Mouse (Mus musculus) heart, embryonic 16.5 days (tissue): ENCODE measurements around the gene Tbc1d22a. TPM values are rescaled to one million over a fixed set of nuclear protein-coding genes. Genes with fewer than 3 reads are reported as not detected.

Source experiments
- ATAC-seq: fragments of 200-750 bp; cut with Nextera tagmentation; replicated peaks from 2 replicates; pipeline ENCODE4 v1.8.0; 2017; ENCODE audit warnings: moderate number of reproducible peaks; ENCODE audit not compliant: insufficient read depth, low FRiP score; ENCODE audit errors: extremely low read depth
- H3K27ac ChIP-seq: fragments of 300-500 bp; sonication (generic); 2 replicates; pipeline ENCODE4 v1.5.1; 2014; ENCODE audit warnings: mild to moderate bottlenecking, low read length, control low read depth, moderate library complexity
- H3K27me3 ChIP-seq: fragments of 300-500 bp; sonication (generic); 2 replicates; pipeline ENCODE4 v1.6.1; 2014; ENCODE audit warnings: low read length, mixed read lengths; ENCODE audit not compliant: control insufficient read depth, insufficient read depth
- H3K36me3 ChIP-seq: fragments of 300-500 bp; sonication (generic); 2 replicates; pipeline ENCODE4 v1.6.1; 2014; ENCODE audit not compliant: control insufficient read depth, insufficient read depth
- H3K4me1 ChIP-seq: fragments of 300-500 bp; sonication (generic); 2 replicates; pipeline ENCODE4 v1.6.1; 2014; ENCODE audit warnings: low read length, mixed read lengths; ENCODE audit not compliant: control insufficient read depth, insufficient read depth
- H3K4me2 ChIP-seq: fragments of 300-500 bp; sonication (generic); 2 replicates; pipeline ENCODE4 v1.6.1; 2014; ENCODE audit warnings: low read depth, mild to moderate bottlenecking, control low read depth, low read length
- H3K4me3 ChIP-seq: fragments of 300-500 bp; sonication (generic); 2 replicates; pipeline ENCODE4 v1.5.1; 2014; ENCODE audit warnings: mild to moderate bottlenecking, control low read depth, low read length
- H3K9ac ChIP-seq: fragments of 300-500 bp; sonication (generic); 2 replicates; pipeline ENCODE4 v1.6.1; 2014; ENCODE audit warnings: low read length, control low read depth
- H3K9me3 ChIP-seq: fragments of 300-500 bp; sonication (generic); replicated peaks from 2 replicates; pipeline ENCODE4 v1.6.1; 2016; ENCODE audit warnings: low read length; ENCODE audit not compliant: control insufficient read depth
- WGBS: fragments of 180-500 bp; shearing (Covaris S2); extraction: QIAGEN DNeasy Blood & Tissue Kit; methylation state at CpG from one replicate; pipeline ENCODE4 v1.1.7; 2014; 5-methylcytosine and 5-hydroxymethylcytosine counted together
- polyA plus RNA-seq: library from polyadenylated mRNA; unstranded; fragments of >200 nt; fragmentation: Nextera tagmentation; extraction: Ambion mirVana; gene quantifications from 2 replicates; pipeline ENCODE4 v1.2.1, GENCODE M21; 2015

Tbc1d22a gene
- polyA plus RNA-seq, 1 experiment from 2014 or later, result 11.5 TPM

GRCm38 (mm10) chr15:86428496-86428895 lies 214.2 kb downstream of the Tbc1d22a start:
- Histone ChIP-seq H3K4me1 (peaks cover 19% of the 10 kb centered on the region), H3K9me3 (no peaks in the 10 kb centered on the region), H3K4me3 (no peak overlapping the region), H3K4me2 (no peak overlapping the region), H3K36me3 (no peaks in the 10 kb centered on the region), H3K27ac (no peak overlapping the region), H3K9ac (no peak overlapping the region), H3K27me3 (peaks cover 2% of the 10 kb centered on the region; the same call in 1 of the 2 replicates)
- ATAC-seq, result no peak
- 88% methylated on average over 5 of the region's 5 CpGs for WGBS

- ATAC-seq, result no peak
- H3K27me3 ChIP-seq, result peaks cover 2% of the 10 kb centered on the region; the same call in 1 of the 2 replicates
- H3K9me3 ChIP-seq, result no peaks in the 10 kb centered on the region
- 90% methylated on average over 8 of the region's 8 CpGs for WGBS
- no peak overlapping the region for H3K4me3 ChIP-seq
- no peaks in the 10 kb centered on the region for H3K36me3 ChIP-seq
- H3K9ac ChIP-seq, result no peak overlapping the region
- H3K27ac ChIP-seq, result no peak overlapping the region
- H3K4me1 ChIP-seq, result peaks cover 18% of the 10 kb centered on the region
- H3K4me2 ChIP-seq, result no peak overlapping the region
These were observed 215.6 kb downstream of the Tbc1d22a start for GRCm38 (mm10) chr15:86429766-86430335.

DNA sequence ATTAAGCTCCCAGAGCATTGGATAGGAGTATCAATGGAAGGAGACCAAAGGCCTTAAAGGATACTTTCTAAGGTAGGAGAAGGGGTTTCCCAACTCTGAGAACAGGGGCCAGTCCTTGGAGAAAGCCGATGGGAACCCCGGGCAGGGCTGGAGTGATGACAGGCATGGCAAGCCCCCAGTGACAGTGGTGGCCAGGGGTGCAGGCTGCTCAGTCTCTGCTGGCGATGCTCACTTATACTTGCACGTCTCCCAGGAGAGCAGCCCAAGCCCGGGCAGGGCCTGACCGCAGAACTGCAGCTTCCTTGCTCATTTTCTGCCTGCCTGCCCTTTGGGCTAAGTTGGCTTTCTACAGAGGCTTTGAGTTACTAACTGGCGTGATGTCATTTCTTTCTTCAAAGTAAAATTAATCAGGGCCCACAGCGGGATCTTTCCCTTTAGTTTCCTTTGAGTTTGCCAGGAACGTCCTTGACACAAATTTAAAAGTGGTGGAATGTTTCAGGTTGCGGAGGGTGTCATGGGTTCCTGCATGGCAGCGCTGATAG lies 217.4 kb downstream of the Tbc1d22a start:
- H3K27ac ChIP-seq, result no peak overlapping the region
- ATAC-seq, result no peak
- no peaks in the 10 kb centered on the region for H3K36me3 ChIP-seq
- WGBS, result 81% methylated on average over 11 of the region's 11 CpGs
- H3K27me3 ChIP-seq, result peaks cover 2% of the 10 kb centered on the region; the same call in 1 of the 2 replicates
- H3K9ac ChIP-seq, result no peak overlapping the region
- H3K9me3 ChIP-seq, result no peaks in the 10 kb centered on the region
- no peak overlapping the region for H3K4me3 ChIP-seq
- peaks cover 6% of the 10 kb centered on the region for H3K4me1 ChIP-seq
- H3K4me2 ChIP-seq, result no peak overlapping the region

- Histone ChIP-seq H3K4me2 (no peak overlapping the region), H3K36me3 (no peaks in the 10 kb centered on the region), H3K4me3 (no peak overlapping the region), H3K9me3 (no peaks in the 10 kb centered on the region), H3K4me1 (no peaks in the 10 kb centered on the region), H3K27me3 (peaks cover 2% of the 10 kb centered on the region; the same call in 1 of the 2 replicates), H3K27ac (no peak overlapping the region), H3K9ac (no peak overlapping the region)
- ATAC-seq, result no peak
These were observed 218.5 kb downstream of the Tbc1d22a start for GRCm38 (mm10) chr15:86432791-86433190.

- no peaks in the 10 kb centered on the region for H3K36me3 ChIP-seq
- H3K9ac ChIP-seq, result no peak overlapping the region
- H3K4me3 ChIP-seq, result no peak overlapping the region
- no peak overlapping the region for H3K4me2 ChIP-seq
- no peak overlapping the region for H3K27ac ChIP-seq
- no peaks in the 10 kb centered on the region for H3K9me3 ChIP-seq
- WGBS, result 91% methylated on average over 8 of the region's 8 CpGs
- no peaks in the 10 kb centered on the region for H3K4me1 ChIP-seq
- H3K27me3 ChIP-seq, result peaks cover 2% of the 10 kb centered on the region; the same call in 1 of the 2 replicates
- no peak for ATAC-seq
These were observed 219.1 kb downstream of the Tbc1d22a start for GRCm38 (mm10) chr15:86433378-86433777.

DNA sequence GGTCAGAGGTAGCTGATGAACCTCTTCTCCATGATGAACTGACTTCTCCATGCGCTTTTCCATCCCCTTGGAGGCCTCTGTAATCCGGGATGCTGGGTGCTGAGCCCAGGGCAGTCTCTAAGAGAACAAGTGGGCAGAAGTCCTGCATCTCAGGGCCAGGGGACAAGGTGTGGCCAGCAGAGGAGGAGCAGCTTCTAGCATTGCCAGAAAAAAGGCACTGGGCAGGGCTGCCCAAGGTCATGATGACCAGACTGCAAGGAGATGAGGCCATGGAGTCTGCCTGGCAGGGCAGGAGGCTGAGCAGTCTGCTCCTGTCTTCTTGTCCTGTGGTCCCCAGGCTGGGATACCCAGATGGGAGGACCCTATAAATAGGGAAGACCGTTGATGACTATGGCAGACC lies 220.0 kb downstream of the Tbc1d22a start:
- no peak overlapping the region for H3K4me2 ChIP-seq
- WGBS, result 93% methylated on average over 3 of the region's 3 CpGs
- no peak overlapping the region for H3K9ac ChIP-seq
- 0 out of 2 replicates have a peak, but pooled peaks cover under 1% of the 10 kb centered on the region for H3K27me3 ChIP-seq
- no peaks in the 10 kb centered on the region for H3K4me1 ChIP-seq
- no peak overlapping the region for H3K27ac ChIP-seq
- no peaks in the 10 kb centered on the region for H3K36me3 ChIP-seq
- H3K4me3 ChIP-seq, result no peak overlapping the region
- no peaks in the 10 kb centered on the region for H3K9me3 ChIP-seq
- ATAC-seq, result no peak

- Histone ChIP-seq H3K36me3 (no peaks in the 10 kb centered on the region), H3K4me3 (no peak overlapping the region), H3K27me3 (no peaks in the 10 kb centered on the region), H3K4me1 (no peaks in the 10 kb centered on the region), H3K9me3 (no peaks in the 10 kb centered on the region), H3K9ac (no peak overlapping the region), H3K4me2 (no peak overlapping the region), H3K27ac (no peak overlapping the region)
- 71% methylated on average over 2 of the region's 2 CpGs for WGBS
- ATAC-seq, result no peak
These were observed 223.1 kb downstream of the Tbc1d22a start for GRCm38 (mm10) chr15:86437346-86437745.

DNA sequence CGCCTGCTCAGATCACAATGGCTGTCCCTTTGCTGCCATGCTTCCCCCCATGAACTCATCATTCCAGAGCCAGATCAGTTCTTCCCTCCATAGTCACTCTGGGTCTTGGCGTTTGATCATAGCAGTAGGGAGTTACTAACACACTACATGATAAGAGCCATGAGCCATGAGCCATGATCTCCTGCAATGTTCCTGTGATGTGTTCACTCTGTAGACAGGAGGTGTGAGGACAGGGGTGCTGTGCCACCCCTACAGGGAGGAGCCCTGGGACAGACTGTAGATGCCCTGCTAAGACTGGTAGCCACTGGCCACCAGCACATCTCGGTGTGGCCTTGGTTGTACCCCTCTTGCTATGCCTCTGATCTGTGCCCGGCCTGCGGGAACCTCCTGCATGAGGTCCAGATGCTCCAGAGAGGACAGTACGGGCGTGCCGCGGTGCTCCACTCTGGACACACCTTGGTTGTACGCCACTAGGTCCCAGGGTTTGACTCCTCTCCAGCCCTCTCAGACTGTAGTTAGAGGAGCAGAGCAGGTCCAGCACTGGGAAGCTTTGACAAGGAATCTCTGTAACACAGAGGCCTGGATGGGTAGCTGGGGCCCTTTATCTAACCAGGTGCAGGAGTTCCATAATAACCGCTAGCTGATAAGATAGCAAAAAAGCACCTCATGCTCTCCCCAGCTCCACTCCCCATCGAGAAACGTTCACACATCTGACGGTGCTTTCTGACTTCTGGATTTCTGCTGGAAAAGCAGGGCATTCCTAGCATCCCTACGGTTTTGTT lies 224.9 kb downstream of the Tbc1d22a start:
- H3K4me2 ChIP-seq, result no peak overlapping the region
- no peak overlapping the region for H3K27ac ChIP-seq
- H3K9ac ChIP-seq, result no peak overlapping the region
- 80% methylated on average over 15 of the region's 15 CpGs for WGBS
- H3K36me3 ChIP-seq, result no peaks in the 10 kb centered on the region
- H3K4me3 ChIP-seq, result no peak overlapping the region
- H3K27me3 ChIP-seq, result no peaks in the 10 kb centered on the region
- no peak for ATAC-seq
- H3K4me1 ChIP-seq, result no peaks in the 10 kb centered on the region
- H3K9me3 ChIP-seq, result no peaks in the 10 kb centered on the region

DNA sequence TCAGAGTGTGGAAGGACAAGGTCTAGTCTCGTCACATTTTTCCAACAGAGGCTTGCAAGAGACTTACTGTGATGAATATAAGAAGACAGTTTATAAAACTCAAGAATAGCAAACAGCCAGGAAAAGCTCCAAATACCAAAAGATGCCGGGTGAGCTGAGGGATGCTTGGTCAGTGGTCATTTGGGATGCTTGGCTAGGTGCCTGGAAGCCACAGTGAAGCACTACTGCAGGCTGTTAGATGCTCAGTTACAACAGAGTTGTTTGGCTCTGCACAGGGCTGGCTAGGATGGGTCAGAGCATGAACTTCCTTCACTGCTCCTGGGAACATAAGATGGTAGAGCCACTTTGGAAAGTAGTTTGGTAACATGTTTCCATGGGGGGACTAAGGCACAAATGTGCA lies 230.0 kb downstream of the Tbc1d22a start:
- Histone ChIP-seq H3K27ac (no peak overlapping the region), H3K4me1 (no peaks in the 10 kb centered on the region), H3K36me3 (no peaks in the 10 kb centered on the region), H3K4me3 (no peak overlapping the region), H3K4me2 (no peak overlapping the region), H3K27me3 (no peaks in the 10 kb centered on the region), H3K9ac (no peak overlapping the region), H3K9me3 (no peaks in the 10 kb centered on the region)
- no peak for ATAC-seq
- WGBS, result 81% methylated on average over 2 of the region's 2 CpGs
